Mouse (Mus musculus) thymus, adult 2 months (tissue): Measurements from ENCODE around the gene Fam102a.

ENCODE experiments used
- CTCF ChIP-seq: fragments of 200-500 bp; IDR thresholded peaks from 2 replicates; pipeline ENCODE4 v1.5.1; 2012; ENCODE audit warnings: mild to moderate bottlenecking, control low read depth, low read length, moderate library complexity, borderline replicate concordance; ENCODE audit not compliant: control insufficient read depth, poor library complexity, insufficient read depth; ENCODE audit errors: extremely low read depth
- POLR2A ChIP-seq: fragments of 200-500 bp; IDR thresholded peaks from 2 replicates; pipeline ENCODE4 v1.6.1; 2012; ENCODE audit warnings: mild to moderate bottlenecking, low read length, control low read depth, moderate library complexity; ENCODE audit not compliant: control insufficient read depth, poor library complexity, insufficient read depth; ENCODE audit errors: extremely low read depth

- no peak for TF ChIP-seq CTCF
- no peak for TF ChIP-seq POLR2A
Observed at GRCm38 (mm10) chr2:32547380-32547779, 12.2 kb downstream of the Fam102a start.
